Mouse (Mus musculus) thymus, adult 2 months (tissue): ENCODE data around the gene Cebpz. TPM values are rescaled to one million over a fixed set of nuclear protein-coding genes. Genes with fewer than 3 reads are reported as not detected.
A peak's percentile ranks its signal among the peaks of the same experiment; 100 is the strongest.

Source experiments
- DNase-seq: peaks from one replicate; pipeline ENCODE4 v3.0.0; 2021
- H3K27ac ChIP-seq: fragments of 200-500 bp; 2 replicates; pipeline ENCODE4 v1.5.1; 2012; ENCODE audit warnings: low read length, control low read depth; ENCODE audit not compliant: control insufficient read depth, insufficient read depth
- H3K27me3 ChIP-seq: fragments of 200-500 bp; 2 replicates; pipeline ENCODE4 v1.6.1; 2012; ENCODE audit warnings: mild to moderate bottlenecking, low read length, moderate library complexity, mixed read lengths; ENCODE audit not compliant: control insufficient read depth, insufficient read depth
- H3K36me3 ChIP-seq: fragments of 200-500 bp; 2 replicates; pipeline ENCODE4 v1.6.1; 2012; ENCODE audit warnings: mild to moderate bottlenecking, low read length, moderate library complexity; ENCODE audit not compliant: control insufficient read depth, insufficient read depth
- H3K4me1 ChIP-seq: fragments of 200-500 bp; replicated peaks from 2 replicates; pipeline ENCODE4 v1.6.1; 2012; ENCODE audit warnings: low read length; ENCODE audit not compliant: control insufficient read depth, insufficient read depth
- H3K4me3 ChIP-seq: fragments of 200-500 bp; 2 replicates; pipeline ENCODE4 v1.5.1; 2012; ENCODE audit warnings: mild to moderate bottlenecking, low read length, control low read depth, moderate library complexity; ENCODE audit not compliant: control insufficient read depth, insufficient read depth
- CTCF ChIP-seq: fragments of 200-500 bp; IDR thresholded peaks from 2 replicates; pipeline ENCODE4 v1.5.1; 2012; ENCODE audit warnings: mild to moderate bottlenecking, control low read depth, low read length, moderate library complexity, borderline replicate concordance; ENCODE audit not compliant: control insufficient read depth, poor library complexity, insufficient read depth; ENCODE audit errors: extremely low read depth
- POLR2A ChIP-seq: fragments of 200-500 bp; IDR thresholded peaks from 2 replicates; pipeline ENCODE4 v1.6.1; 2012; ENCODE audit warnings: mild to moderate bottlenecking, low read length, control low read depth, moderate library complexity; ENCODE audit not compliant: control insufficient read depth, poor library complexity, insufficient read depth; ENCODE audit errors: extremely low read depth
- WGBS: fragments of 180-500 bp; shearing (Covaris S2); methylation state at CpG from one replicate; pipeline ENCODE4 v1.1.7; 2018; 5-methylcytosine and 5-hydroxymethylcytosine counted together
- polyA plus RNA-seq: library from polyadenylated mRNA; depleted of rRNA; stranded (reverse); fragments of >200 nt; gene quantifications from 2 replicates; pipeline ENCODE4 v1.2.3, GENCODE M21; 2012

Gene Cebpz
- polyA plus RNA-seq, 1 experiment = 10.8 TPM

- no peaks in the 10 kb centered on the region for H3K27me3 ChIP-seq
- WGBS = 17% methylated on average over 26 of the region's 26 CpGs
- H3K27ac ChIP-seq = no peak overlapping the region
- peaks cover 7% of the 10 kb centered on the region for H3K4me1 ChIP-seq
- DNase-seq = peak; percentile 16
- H3K36me3 ChIP-seq = peaks cover 21% of the 10 kb centered on the region
- peak overlapping the region; percentile 93 for H3K4me3 ChIP-seq
- 0 out of 2 replicates have a peak, but pooled peaks have one; percentile 6 for TF ChIP-seq CTCF
- no peak for TF ChIP-seq POLR2A
Measured at GRCm38 (mm10) chr17:78937229-78937853, 475 bp upstream of the Cebpz start.

- H3K4me3 ChIP-seq = no peak overlapping the region
Measured at GRCm38 (mm10) chr17:78935857-78936256, 1.0 kb downstream of the Cebpz start.

GRCm38 (mm10) chr17:78917696-78918095, 19.2 kb downstream of the Cebpz start:
- Histone ChIP-seq H3K36me3 (peaks cover 32% of the 10 kb centered on the region), H3K27me3 (no peaks in the 10 kb centered on the region), H3K4me1 (peaks cover 8% of the 10 kb centered on the region; the same call in 1 of the 2 replicates), H3K4me3 (no peak overlapping the region), H3K27ac (no peak overlapping the region)
- no peak for TF ChIP-seq POLR2A
- no peak for DNase-seq
- 82% methylated on average over 6 of the region's 6 CpGs for WGBS

More at GRCm38 (mm10) chr17:78935857-78936256, 1.0 kb downstream of the Cebpz start:
- 10% methylated on average over 2 of the region's 2 CpGs for WGBS
- no peak overlapping the region for H3K27ac ChIP-seq
- no peaks in the 10 kb centered on the region for H3K27me3 ChIP-seq
- no peak for TF ChIP-seq CTCF
- TF ChIP-seq POLR2A = no peak
- peaks cover 7% of the 10 kb centered on the region for H3K4me1 ChIP-seq
- no peak for DNase-seq
- H3K36me3 ChIP-seq = peaks cover 36% of the 10 kb centered on the region

DNA sequence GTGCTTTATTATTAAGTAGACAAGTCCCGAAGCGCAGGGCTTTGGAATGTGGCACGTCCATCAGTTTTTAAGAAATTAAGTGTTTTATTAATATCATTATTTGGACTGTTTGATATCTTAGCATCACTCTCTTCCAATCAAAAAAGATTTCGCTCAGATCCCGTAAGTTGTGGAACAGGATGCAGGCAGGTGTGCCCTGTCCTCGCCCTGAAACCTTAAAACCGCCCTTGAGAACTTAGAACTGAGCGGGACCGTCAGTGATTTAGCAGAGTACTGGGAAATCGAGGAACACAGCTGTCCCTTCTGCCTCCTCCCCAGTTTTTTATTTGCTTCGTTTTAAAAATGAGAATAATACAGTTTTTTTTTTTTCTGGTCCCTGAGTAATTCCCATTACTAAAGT, 20.0 kb downstream of the Cebpz start:
- peak overlapping the region; percentile 72 for H3K4me3 ChIP-seq
- H3K27me3 ChIP-seq = no peaks in the 10 kb centered on the region
- 1% methylated on average over 11 of the region's 11 CpGs for WGBS
- TF ChIP-seq POLR2A (no peak), CTCF (no peak)
- no peak for DNase-seq
- H3K4me1 ChIP-seq = peaks cover 8% of the 10 kb centered on the region; the same call in 1 of the 2 replicates
- peaks cover 25% of the 10 kb centered on the region for H3K36me3 ChIP-seq
- peak overlapping the region; percentile 42; the same call in 1 of the 2 replicates for H3K27ac ChIP-seq

DNA sequence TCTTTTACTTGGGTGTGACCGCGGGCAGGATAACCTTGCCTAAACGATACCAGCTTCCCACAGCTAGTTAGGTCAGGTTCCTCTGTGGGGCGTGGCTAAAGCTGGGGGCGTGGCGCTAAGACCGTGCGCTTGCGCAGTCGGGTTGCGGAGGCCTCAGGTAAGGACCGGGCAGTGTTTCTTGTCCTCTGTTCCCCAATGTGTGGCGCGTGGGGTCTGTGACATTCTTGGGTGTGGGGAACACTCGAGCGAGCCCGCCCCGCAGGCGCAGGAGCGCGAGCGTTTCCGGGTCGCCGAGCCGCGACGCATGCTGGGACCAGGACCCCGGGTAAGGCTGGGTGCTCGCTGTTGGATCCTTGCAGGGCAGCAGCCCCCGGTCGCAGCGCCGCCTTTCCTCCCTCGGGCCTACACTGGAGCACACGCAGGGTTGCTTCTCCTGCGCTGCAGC, 20.5 kb downstream of the Cebpz start, which contains the start of gene Cebpzos:
Gene Cebpzos, plus strand, starts transcription at position 132 of the 445 bp plus-strand sequence.
- TF ChIP-seq CTCF (peak; percentile 60; the same call in 1 of the 2 replicates), POLR2A (peak; percentile 84)

GRCm38 (mm10) chr17:78915772-78916171, 21.1 kb downstream of the Cebpz start:
- DNase-seq = no peak
- peak overlapping the region; percentile 1; the same call in 1 of the 2 replicates for H3K27ac ChIP-seq
- 56% methylated on average over 6 of the region's 6 CpGs for WGBS
- H3K4me1 ChIP-seq = peaks cover 8% of the 10 kb centered on the region; the same call in 1 of the 2 replicates
- no peaks in the 10 kb centered on the region for H3K27me3 ChIP-seq
- H3K4me3 ChIP-seq = peak overlapping the region; percentile 72; the same call in 1 of the 2 replicates
- H3K36me3 ChIP-seq = peaks cover 15% of the 10 kb centered on the region
- TF ChIP-seq CTCF (no peak), POLR2A (no peak)

More for the DNA sequence above, 20.5 kb downstream of the Cebpz start, which contains the start of gene Cebpzos:
- Histone ChIP-seq H3K4me3 (peak within 1 kb of the TSS; percentile 72), H3K4me1 (peaks cover 8% of the 10 kb centered on the region; the same call in 1 of the 2 replicates), H3K27me3 (no peaks in the 10 kb centered on the region), H3K36me3 (peaks cover 19% of the 10 kb centered on the region), H3K27ac (peak within 1 kb of the TSS; percentile 42; the same call in 1 of the 2 replicates)
- peak; percentile 92 for DNase-seq
- under 1% methylated on average over 37 of the region's 37 CpGs for WGBS

DNA sequence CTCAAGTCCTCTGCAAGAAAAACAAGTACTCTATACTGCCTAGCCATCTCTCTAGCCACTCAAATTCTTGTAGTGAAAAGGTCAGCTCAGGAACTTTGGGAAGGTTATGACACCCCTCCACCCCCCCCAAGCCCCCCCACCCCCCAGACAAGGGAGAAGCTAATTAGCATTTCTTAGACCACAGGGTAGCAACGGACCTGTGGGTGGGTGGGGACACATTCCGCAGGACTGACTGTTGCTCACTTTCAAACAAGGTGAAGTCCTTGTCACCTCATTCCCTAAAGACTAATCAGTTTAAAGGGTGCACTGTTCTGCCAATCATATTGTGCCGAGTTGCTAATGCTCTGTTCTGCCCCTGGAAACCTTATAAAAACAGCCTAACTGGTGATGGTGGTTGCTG, 22.9 kb downstream of the Cebpz start:
- Histone ChIP-seq H3K36me3 (no peaks in the 10 kb centered on the region), H3K27me3 (no peaks in the 10 kb centered on the region), H3K4me3 (no peak overlapping the region), H3K4me1 (peaks cover 8% of the 10 kb centered on the region; the same call in 1 of the 2 replicates), H3K27ac (no peak overlapping the region)
- no peak for DNase-seq
- TF ChIP-seq POLR2A = no peak
- TF ChIP-seq CTCF = no peak
- WGBS = 84% methylated on average over 3 of the region's 3 CpGs
